Mouse (Mus musculus): ENCODE results near the gene Bloc1s6. TPM values are rescaled to one million over a fixed set of nuclear protein-coding genes. Genes with fewer than 3 reads are reported as not detected.

Gene Bloc1s6
- total RNA-seq (2021), result 10 to 100 TPM; 28.8 to 32.3 TPM
- long read RNA-seq, experiment 1, transcript Bloc1s6-201 (5 exons, 3,484 nt), result major isoform, 41 of 49 reads
- long read RNA-seq, experiment 1, partial matches to known transcripts, result 0 of 49 reads
- long read RNA-seq, experiment 1, other reads (novel, unspliced or antisense), result 5 of 49 reads
- long read RNA-seq, experiment 2, transcript Bloc1s6-201 (5 exons, 3,484 nt), result major isoform, 19 of 22 reads
- long read RNA-seq, experiment 2, partial matches to known transcripts, result 0 of 22 reads
- long read RNA-seq, experiment 2, other reads (novel, unspliced or antisense), result 2 of 22 reads

GRCm38 (mm10) chr2:122737894-122738830 is at the start of gene Bloc1s6:
TSS of gene Bloc1s6 (plus strand) at chr2:122738503.
- peak; percentile 91 to 96 for DNase-seq

- no peak for DNase-seq
These were observed 40.8 kb upstream of the Bloc1s6 start for GRCm38 (mm10) chr2:122697526-122697925.

GRCm38 (mm10) chr2:122701012-122701411 is 37.3 kb upstream of the Bloc1s6 start:
- no peak for DNase-seq

- DNase-seq, result peak in 1 of 2 experiments; percentile 28
These were observed 36.5 kb upstream of the Bloc1s6 start for GRCm38 (mm10) chr2:122701871-122702180.

- DNase-seq, result peak; percentile 79 to 85
These were observed 35.9 kb upstream of the Bloc1s6 start, which contains the start of gene Slc30a4 for GRCm38 (mm10) chr2:122702181-122703036. TSS of gene Slc30a4 (minus strand) at chr2:122702663.

GRCm38 (mm10) chr2:122704572-122704971 is 33.7 kb upstream of the Bloc1s6 start:
- no peak for DNase-seq

- no peak for DNase-seq
These were observed 30.2 kb upstream of the Bloc1s6 start for GRCm38 (mm10) chr2:122708080-122708479.

GRCm38 (mm10) chr2:122709156-122709555 is 29.1 kb upstream of the Bloc1s6 start:
- DNase-seq, result no peak

- no peak for DNase-seq
These were observed 26.4 kb upstream of the Bloc1s6 start for GRCm38 (mm10) chr2:122711911-122712310.

- DNase-seq, result no peak
These were observed 25.5 kb upstream of the Bloc1s6 start for GRCm38 (mm10) chr2:122712848-122713247.

GRCm38 (mm10) chr2:122715148-122715692 is 23.1 kb upstream of the Bloc1s6 start:
- no peak for DNase-seq

- DNase-seq, result peak in 1 of 2 experiments; percentile 11
These were observed 21.9 kb upstream of the Bloc1s6 start for GRCm38 (mm10) chr2:122716301-122716842.

GRCm38 (mm10) chr2:122719232-122719631 is 19.1 kb upstream of the Bloc1s6 start:
- no peak for DNase-seq

GRCm38 (mm10) chr2:122720564-122720963 is 17.7 kb upstream of the Bloc1s6 start:
- DNase-seq, result no peak

- DNase-seq, result peak in 1 of 2 experiments; percentile 58
These were observed 12.7 kb upstream of the Bloc1s6 start for GRCm38 (mm10) chr2:122725604-122726003.

- DNase-seq, result no peak
These were observed 6.8 kb upstream of the Bloc1s6 start for GRCm38 (mm10) chr2:122731456-122731855.

GRCm38 (mm10) chr2:122739023-122739422 is 720 bp downstream of the Bloc1s6 start:
- peak in 1 of 2 experiments; percentile 10 for DNase-seq

- DNase-seq, result peak; percentile 25 to 51
These were observed 8.2 kb downstream of the Bloc1s6 start for GRCm38 (mm10) chr2:122746461-122746860.

GRCm38 (mm10) chr2:122753739-122754343 is 15.5 kb downstream of the Bloc1s6 start:
- DNase-seq, result peak; percentile 25 to 77

- DNase-seq, result no peak
These were observed 21.5 kb downstream of the Bloc1s6 start for GRCm38 (mm10) chr2:122759791-122760190.

- peak in 1 of 2 experiments; percentile 44 for DNase-seq
These were observed 24.7 kb downstream of the Bloc1s6 start for GRCm38 (mm10) chr2:122762991-122763390.
